Mouse (Mus musculus) liver, adult 2 months (tissue): ENCODE measurements around the gene Agap3. TPM values are rescaled to one million over a fixed set of nuclear protein-coding genes. Genes with fewer than 3 reads are reported as not detected.

Experiments
- DNase-seq: peaks from one replicate; pipeline ENCODE4 v3.0.0-alpha.2; 2011; ENCODE audit warnings: low read depth, low spot score; ENCODE audit errors: extremely low read depth
- H3K27ac ChIP-seq: fragments of 200-500 bp; replicated peaks from 2 replicates; pipeline ENCODE4 v1.5.1; 2012; ENCODE audit warnings: low read depth, mild to moderate bottlenecking, control low read depth, inconsistent platforms, low read length; ENCODE audit not compliant: insufficient read depth
- H3K27me3 ChIP-seq: fragments of 200-500 bp; 2 replicates; pipeline ENCODE4 v1.6.1; 2012; ENCODE audit warnings: mild to moderate bottlenecking, moderate library complexity, low read length, inconsistent platforms; ENCODE audit not compliant: control insufficient read depth, insufficient read depth
- H3K36me3 ChIP-seq: fragments of 200-500 bp; 2 replicates; pipeline ENCODE4 v1.6.1; 2012; ENCODE audit warnings: low read length, inconsistent platforms; ENCODE audit not compliant: control insufficient read depth, insufficient read depth
- H3K4me1 ChIP-seq: fragments of 200-500 bp; 2 replicates; pipeline ENCODE4 v1.6.1; 2011; ENCODE audit warnings: low read length; ENCODE audit not compliant: control insufficient read depth, insufficient read depth
- H3K4me3 ChIP-seq: fragments of 200-500 bp; 2 replicates; pipeline ENCODE4 v1.5.1; 2011; ENCODE audit warnings: low read depth, mild to moderate bottlenecking, control low read depth, low read length, moderate library complexity; ENCODE audit not compliant: insufficient read depth
- H3K79me2 ChIP-seq: fragments of 200-500 bp; 2 replicates; pipeline ENCODE4 v1.6.1; 2012; ENCODE audit warnings: inconsistent platforms, mild to moderate bottlenecking, low read length, moderate library complexity; ENCODE audit not compliant: control insufficient read depth, insufficient read depth
- H3K9ac ChIP-seq: fragments of 200-500 bp; 2 replicates; pipeline ENCODE4 v1.6.1; 2012; ENCODE audit warnings: low read depth, mild to moderate bottlenecking, control low read depth, inconsistent platforms, low read length
- CTCF ChIP-seq: fragments of 200-500 bp; IDR thresholded peaks from 2 replicates; pipeline ENCODE4 v1.5.1; 2011; ENCODE audit warnings: low read depth, low read length, control low read depth
- POLR2A ChIP-seq: fragments of 200-500 bp; IDR thresholded peaks from 2 replicates; pipeline ENCODE4 v1.6.1; 2011; ENCODE audit warnings: low read length, control low read depth; ENCODE audit not compliant: insufficient read depth; ENCODE audit errors: extremely low read depth
- WGBS: fragments of 180-500 bp; shearing (Covaris S2); methylation state at CpG from one replicate; pipeline ENCODE4 v1.1.7; 2018; 5-methylcytosine and 5-hydroxymethylcytosine counted together
- polyA plus RNA-seq: library from polyadenylated mRNA; depleted of rRNA; stranded (reverse); fragments of >200 nt; gene quantifications from 2 replicates; pipeline ENCODE4 v1.2.3, GENCODE M21; 2012; rRNA removed
- total RNA-seq: library from RNA; depleted of rRNA; stranded (reverse); fragments of >200 nt; gene quantifications from 2 replicates; pipeline ENCODE4 v1.2.3, GENCODE M21; 2014; rRNA removed

Agap3 gene
- total and polyA plus RNA-seq, 2 experiments = 13.8 to 37.8 TPM

GRCm38 (mm10) chr5:24550598-24551316 lies 98.8 kb downstream of the Agap3 start:
- no peaks in the 10 kb centered on the region; the same call in 1 of the 2 replicates for H3K27me3 ChIP-seq
- no peak overlapping the region for H3K9ac ChIP-seq
- TF ChIP-seq POLR2A = no peak
- no peak for TF ChIP-seq CTCF
- no peaks in the 10 kb centered on the region for H3K4me1 ChIP-seq
- DNase-seq = no peak
- H3K79me2 ChIP-seq = no peaks in the 10 kb centered on the region
- WGBS = 36% methylated on average over 26 of the region's 26 CpGs
- H3K27ac ChIP-seq = no peak overlapping the region
- H3K4me3 ChIP-seq = no peak overlapping the region
- H3K36me3 ChIP-seq = no peaks in the 10 kb centered on the region

- WGBS = 71% methylated on average over 2 of the region's 2 CpGs
These were observed 99.3 kb downstream of the Agap3 start for GRCm38 (mm10) chr5:24551317-24551688.

More at GRCm38 (mm10) chr5:24551317-24551688, 99.3 kb downstream of the Agap3 start:
- Histone ChIP-seq H3K9ac (no peak overlapping the region), H3K4me1 (no peaks in the 10 kb centered on the region), H3K36me3 (no peaks in the 10 kb centered on the region), H3K79me2 (no peaks in the 10 kb centered on the region), H3K4me3 (no peak overlapping the region), H3K27me3 (no peaks in the 10 kb centered on the region; the same call in 1 of the 2 replicates), H3K27ac (no peak overlapping the region)
- DNase-seq = no peak
- no peak for TF ChIP-seq POLR2A

Other genes starting within 250 kb of the Agap3 start
- gene Kcnh2, start 100.6 kb upstream of the Agap3 start, total RNA-seq = 0.13 TPM in 1 of 2 replicates, not detected in the other
- gene Kcnh2, start 100.6 kb upstream of the Agap3 start, polyA plus RNA-seq = 0.21 TPM in 1 of 2 replicates, not detected in the other
- 1.1 and 2.0 TPM in 2 replicates for gene Nos3, start 87.4 kb upstream of the Agap3 start, total RNA-seq
- gene Nos3, start 87.4 kb upstream of the Agap3 start, polyA plus RNA-seq = 2.6 and 2.9 TPM in 2 replicates
- gene Atg9b, start 60.0 kb upstream of the Agap3 start, total RNA-seq = 0.09 and 0.27 TPM in 2 replicates
- gene Atg9b, start 60.0 kb upstream of the Agap3 start, polyA plus RNA-seq = 0.05 and 0.35 TPM in 2 replicates
- gene Abcb8, start 58.5 kb upstream of the Agap3 start, total RNA-seq = 21.5 and 25.2 TPM in 2 replicates
- gene Abcb8, start 58.5 kb upstream of the Agap3 start, polyA plus RNA-seq = 69.9 and 71.0 TPM in 2 replicates
- not detected in 2 replicates for gene Asic3, start 38.8 kb upstream of the Agap3 start, total RNA-seq
- 0.12 and 0.84 TPM in 2 replicates for gene Asic3, start 38.8 kb upstream of the Agap3 start, polyA plus RNA-seq
- 9.5 and 10.0 TPM in 2 replicates for gene Cdk5, start 28.6 kb upstream of the Agap3 start, total RNA-seq
- gene Cdk5, start 28.6 kb upstream of the Agap3 start, polyA plus RNA-seq = 34.6 and 38.4 TPM in 2 replicates
- gene Slc4a2, start 28.3 kb upstream of the Agap3 start, total RNA-seq = 15.4 and 22.7 TPM in 2 replicates
- gene Slc4a2, start 28.3 kb upstream of the Agap3 start, polyA plus RNA-seq = 33.5 and 40.4 TPM in 2 replicates
- 22.3 and 28.5 TPM in 2 replicates for gene Fastk, start 6.9 kb upstream of the Agap3 start, total RNA-seq
- 104 and 166 TPM in 2 replicates for gene Fastk, start 6.9 kb upstream of the Agap3 start, polyA plus RNA-seq
- 5.2 and 6.2 TPM in 2 replicates for gene Tmub1, start 4.3 kb upstream of the Agap3 start, total RNA-seq
- gene Tmub1, start 4.3 kb upstream of the Agap3 start, polyA plus RNA-seq = 30.7 and 35.2 TPM in 2 replicates
- not detected in 2 replicates for gene Gbx1, start 75.0 kb downstream of the Agap3 start, total RNA-seq
- 0.02 TPM in 1 of 2 replicates, not detected in the other for gene Gbx1, start 75.0 kb downstream of the Agap3 start, polyA plus RNA-seq
- 0.13 TPM in 1 of 2 replicates, not detected in the other for gene Asb10, start 88.8 kb downstream of the Agap3 start, total RNA-seq
- gene Asb10, start 88.8 kb downstream of the Agap3 start, polyA plus RNA-seq = 0.06 and 0.10 TPM in 2 replicates
- not detected in 2 replicates for gene 4931409K22Rik, start 104.6 kb downstream of the Agap3 start, total RNA-seq
- gene 4931409K22Rik, start 104.6 kb downstream of the Agap3 start, polyA plus RNA-seq = not detected in 2 replicates
- 25.0 and 25.9 TPM in 2 replicates for gene Abcf2, start 125.3 kb downstream of the Agap3 start, total RNA-seq
- gene Abcf2, start 125.3 kb downstream of the Agap3 start, polyA plus RNA-seq = 27.1 and 31.9 TPM in 2 replicates
- 9.5 and 14.2 TPM in 2 replicates for gene Chpf2, start 134.6 kb downstream of the Agap3 start, total RNA-seq
- 21.1 and 22.4 TPM in 2 replicates for gene Chpf2, start 134.6 kb downstream of the Agap3 start, polyA plus RNA-seq
- 0.55 and 1.3 TPM in 2 replicates for gene Smarcd3, start 172.2 kb downstream of the Agap3 start, total RNA-seq
- 1.3 TPM in 2 replicates for gene Smarcd3, start 172.2 kb downstream of the Agap3 start, polyA plus RNA-seq
- gene Nub1, start 233.4 kb downstream of the Agap3 start, total RNA-seq = 14.4 and 19.6 TPM in 2 replicates
- 19.9 and 20.2 TPM in 2 replicates for gene Nub1, start 233.4 kb downstream of the Agap3 start, polyA plus RNA-seq